Mouse (Mus musculus): ENCODE measurements around the gene Pdk3. TPM values are rescaled to one million over a fixed set of nuclear protein-coding genes. Genes with fewer than 3 reads are reported as not detected.

Pdk3 gene
- 58.6 and 68.9 TPM in 2 replicates for polyA plus RNA-seq (2016; fragmentation: Nextera tagmentation; extraction: Ambion mirVana)

DNA sequence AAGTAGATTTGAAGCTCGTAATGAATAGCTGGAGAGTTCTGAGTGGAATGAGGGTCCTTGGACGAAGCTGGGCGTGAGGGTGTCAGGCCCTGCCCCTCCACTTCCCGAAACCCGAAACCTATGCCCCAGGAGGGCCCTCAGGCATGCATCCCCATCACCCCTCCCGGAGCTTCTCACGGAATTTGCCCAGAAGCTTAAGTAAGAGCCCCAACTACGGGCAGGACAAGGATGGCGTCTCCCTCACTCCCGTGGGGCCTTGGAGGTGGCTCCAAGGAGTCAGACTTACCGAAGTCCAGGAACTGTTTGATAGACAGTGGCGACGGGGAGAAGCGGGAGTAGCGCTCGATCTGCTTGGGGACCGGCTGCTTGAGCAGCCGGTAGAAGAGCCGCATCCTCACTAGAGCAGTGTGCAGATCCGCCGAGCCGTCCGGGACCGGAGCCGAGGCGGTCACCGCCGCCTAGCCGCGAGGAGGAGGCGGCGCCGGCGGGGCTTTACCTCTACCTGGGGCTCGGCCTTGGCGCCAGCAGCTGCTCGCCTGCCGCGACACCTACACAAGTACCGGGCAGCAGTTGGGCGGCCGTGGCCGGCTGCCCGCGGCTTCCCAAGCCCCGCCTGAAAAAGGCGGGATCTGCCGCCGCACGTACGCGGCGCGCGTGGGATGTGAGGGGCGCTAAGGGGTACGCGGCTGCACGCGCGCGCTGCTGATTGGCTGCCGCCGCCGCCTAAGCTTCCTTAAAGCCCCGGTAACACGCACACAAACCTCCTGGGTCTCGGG is at the start of gene Pdk3:
Gene Pdk3 (minus strand): TSS at position 641 of the 776 bp plus-strand sequence.
- H3K9me3 ChIP-seq (replicated peaks), result peaks cover 7% of the 10 kb centered on the region; the same call in 1 of the 2 replicates
- 23% methylated on average over 68 of the region's 68 CpGs for WGBS
- peaks cover 9% of the 10 kb centered on the region; the same call in 1 of the 2 replicates for H3K27me3 ChIP-seq (ENCODE audit: low read depth, poor library complexity, severe bottlenecking)
- peak within 1 kb of the TSS; percentile 65 for H3K4me3 ChIP-seq
- peak within 1 kb of the TSS; percentile 89 for H3K27ac ChIP-seq (replicated peaks)
- no peaks in the 10 kb centered on the region for H3K36me3 ChIP-seq
- peak; percentile 76 for DNase-seq (ENCODE audit: low spot score)
- peaks cover 8% of the 10 kb centered on the region for H3K4me1 ChIP-seq

DNA sequence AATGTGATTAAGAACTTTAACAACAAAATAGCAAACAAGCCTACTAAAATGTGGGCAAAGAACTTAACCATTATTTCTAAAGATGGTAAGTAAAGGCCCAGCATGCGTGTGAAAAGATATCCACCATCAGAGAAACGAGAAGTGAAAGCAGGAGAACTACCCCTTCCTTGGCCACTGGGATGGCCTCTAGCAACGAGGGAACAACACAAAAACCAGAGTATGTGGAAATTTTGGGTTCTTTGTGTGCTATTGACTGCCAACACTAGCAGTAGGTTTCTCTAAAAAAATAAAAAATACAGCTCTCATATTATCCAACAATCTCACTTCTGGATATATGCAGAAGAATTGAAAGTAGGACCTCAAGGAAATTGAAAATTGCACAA is 45.6 kb upstream of the Pdk3 start:
- 78% methylated on average over 3 of the region's 3 CpGs for WGBS
- Histone ChIP-seq H3K4me1 (no peaks in the 10 kb centered on the region), H3K27me3 (ENCODE audit: low read depth, poor library complexity, severe bottlenecking) (peaks cover 27% of the 10 kb centered on the region), H3K9me3 (replicated peaks) (no peaks in the 10 kb centered on the region), H3K4me3 (no peak overlapping the region), H3K27ac (replicated peaks) (no peak overlapping the region), H3K36me3 (no peaks in the 10 kb centered on the region)
- no peak for DNase-seq (ENCODE audit: low spot score)

DNA sequence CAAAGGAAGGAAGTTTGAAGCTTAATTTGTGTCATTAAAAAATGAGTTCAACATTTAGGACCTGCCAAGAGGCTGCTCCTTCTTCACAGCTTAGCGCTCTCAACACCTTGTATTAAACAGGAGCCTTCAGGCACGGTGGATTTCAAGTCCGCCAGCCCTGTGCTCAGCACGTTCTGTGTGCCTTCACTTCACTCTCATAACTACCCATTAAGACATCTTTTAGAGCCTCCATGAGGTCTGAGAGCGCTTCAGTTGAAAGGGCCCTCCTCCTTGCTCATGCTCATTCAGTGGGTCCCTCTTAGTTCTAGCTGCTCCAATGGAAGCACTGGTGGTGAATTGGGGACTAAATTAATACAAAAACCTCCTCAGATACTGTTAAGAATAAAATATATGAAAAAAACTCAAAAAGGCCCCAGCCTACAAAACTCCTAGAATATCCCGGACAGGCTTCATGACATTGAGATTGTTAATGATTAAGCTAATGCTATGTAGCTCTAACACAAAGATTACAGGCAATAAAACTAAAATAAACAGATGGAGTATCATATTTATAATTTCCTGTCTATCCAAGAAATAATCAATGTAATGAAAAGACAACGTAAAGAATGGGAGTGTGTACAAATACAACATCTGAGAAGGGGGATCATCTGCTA is 45.1 kb upstream of the Pdk3 start:
- H3K4me3 ChIP-seq, result no peak overlapping the region
- H3K4me1 ChIP-seq, result no peaks in the 10 kb centered on the region
- H3K9me3 ChIP-seq (replicated peaks), result no peaks in the 10 kb centered on the region
- no peak for DNase-seq (ENCODE audit: low spot score)
- no peaks in the 10 kb centered on the region for H3K36me3 ChIP-seq
- WGBS, result 85% methylated on average over 7 of the region's 7 CpGs
- H3K27me3 ChIP-seq (ENCODE audit: low read depth, poor library complexity, severe bottlenecking), result peaks cover 32% of the 10 kb centered on the region
- no peak overlapping the region for H3K27ac ChIP-seq (replicated peaks)

DNA sequence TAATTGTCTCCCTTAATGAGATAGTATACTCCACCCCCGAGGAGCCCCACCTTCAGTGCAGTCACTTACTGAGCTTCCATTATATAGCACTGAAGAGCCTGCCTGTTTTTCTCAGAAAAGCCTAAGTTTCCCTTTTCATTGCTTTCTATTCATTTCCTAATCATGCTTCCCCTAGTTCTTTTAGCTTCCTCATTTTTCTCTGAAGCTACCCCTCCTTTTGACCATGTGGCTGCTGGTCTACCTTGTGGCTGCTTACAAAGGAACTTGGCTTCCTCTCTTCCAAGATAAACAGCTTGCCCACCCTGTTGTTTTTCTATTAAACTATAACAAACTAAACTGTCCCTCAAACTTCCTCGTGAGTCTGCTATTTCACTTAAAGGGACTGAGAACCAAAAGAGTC is 31.4 kb upstream of the Pdk3 start:
- peaks cover 35% of the 10 kb centered on the region for H3K27me3 ChIP-seq (ENCODE audit: low read depth, poor library complexity, severe bottlenecking)
- no peaks in the 10 kb centered on the region for H3K9me3 ChIP-seq (replicated peaks)
- no peak overlapping the region for H3K4me3 ChIP-seq
- no peaks in the 10 kb centered on the region for H3K4me1 ChIP-seq
- DNase-seq (ENCODE audit: low spot score), result no peak
- H3K27ac ChIP-seq (replicated peaks), result no peak overlapping the region
- 47% methylated on average over 2 of the region's 2 CpGs for WGBS
- no peaks in the 10 kb centered on the region for H3K36me3 ChIP-seq

DNA sequence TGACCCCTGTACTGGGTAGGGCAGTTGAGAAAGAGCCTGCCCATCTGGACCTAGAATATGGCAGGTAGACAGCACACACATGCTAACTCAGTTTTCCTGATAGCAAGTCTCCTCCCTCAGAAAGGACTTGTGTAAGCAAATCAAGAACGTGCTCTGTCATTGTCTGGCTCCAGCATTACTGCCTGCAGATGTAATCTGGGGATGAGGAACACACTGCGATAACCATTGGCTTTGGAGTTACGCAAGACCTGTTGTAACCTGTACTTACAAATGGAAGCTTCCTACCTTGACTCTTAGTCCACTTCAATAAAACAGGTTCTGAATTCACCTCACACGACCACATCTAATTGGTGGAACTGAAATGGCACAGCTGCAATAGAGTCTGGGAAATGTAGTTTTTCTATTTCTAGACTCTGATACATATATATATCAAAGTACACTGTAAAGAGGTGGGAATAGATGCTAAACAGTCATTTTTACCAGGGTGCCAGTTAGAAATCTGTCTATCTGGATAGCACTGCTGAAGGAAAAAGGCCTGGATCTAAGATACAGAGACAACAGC is 30.6 kb upstream of the Pdk3 start:
- 82% methylated on average over 4 of the region's 4 CpGs for WGBS
- H3K4me1 ChIP-seq, result no peaks in the 10 kb centered on the region
- H3K27me3 ChIP-seq (ENCODE audit: low read depth, poor library complexity, severe bottlenecking), result peaks cover 35% of the 10 kb centered on the region
- DNase-seq (ENCODE audit: low spot score), result no peak
- H3K4me3 ChIP-seq, result no peak overlapping the region
- no peaks in the 10 kb centered on the region for H3K9me3 ChIP-seq (replicated peaks)
- no peak overlapping the region for H3K27ac ChIP-seq (replicated peaks)
- no peaks in the 10 kb centered on the region for H3K36me3 ChIP-seq

DNA sequence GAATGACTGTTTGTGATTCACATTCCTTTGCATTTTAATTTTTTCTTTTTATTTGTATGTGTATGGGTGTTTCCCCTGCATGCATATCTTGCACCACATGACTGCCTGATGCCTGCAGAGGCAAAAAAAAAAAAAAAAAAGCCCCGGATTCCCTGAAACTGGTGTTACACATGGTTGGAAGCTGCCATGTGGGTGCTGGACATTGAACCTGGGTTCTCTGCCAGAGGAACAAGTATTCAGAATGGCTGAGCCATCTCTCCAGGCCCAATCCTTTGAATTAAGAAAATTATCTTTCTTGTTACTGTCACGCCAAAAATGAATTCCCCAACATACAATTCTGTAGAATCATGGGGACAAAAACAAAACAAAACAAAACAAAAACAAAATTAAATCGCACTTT is 25.8 kb upstream of the Pdk3 start:
- no peak overlapping the region for H3K27ac ChIP-seq (replicated peaks)
- DNase-seq (ENCODE audit: low spot score), result no peak
- no peak overlapping the region for H3K4me3 ChIP-seq
- H3K4me1 ChIP-seq, result no peaks in the 10 kb centered on the region
- WGBS, result 76% methylated on average over 3 of the region's 3 CpGs
- no peaks in the 10 kb centered on the region for H3K9me3 ChIP-seq (replicated peaks)
- peaks cover 47% of the 10 kb centered on the region for H3K27me3 ChIP-seq (ENCODE audit: low read depth, poor library complexity, severe bottlenecking)
- H3K36me3 ChIP-seq, result no peaks in the 10 kb centered on the region

DNA sequence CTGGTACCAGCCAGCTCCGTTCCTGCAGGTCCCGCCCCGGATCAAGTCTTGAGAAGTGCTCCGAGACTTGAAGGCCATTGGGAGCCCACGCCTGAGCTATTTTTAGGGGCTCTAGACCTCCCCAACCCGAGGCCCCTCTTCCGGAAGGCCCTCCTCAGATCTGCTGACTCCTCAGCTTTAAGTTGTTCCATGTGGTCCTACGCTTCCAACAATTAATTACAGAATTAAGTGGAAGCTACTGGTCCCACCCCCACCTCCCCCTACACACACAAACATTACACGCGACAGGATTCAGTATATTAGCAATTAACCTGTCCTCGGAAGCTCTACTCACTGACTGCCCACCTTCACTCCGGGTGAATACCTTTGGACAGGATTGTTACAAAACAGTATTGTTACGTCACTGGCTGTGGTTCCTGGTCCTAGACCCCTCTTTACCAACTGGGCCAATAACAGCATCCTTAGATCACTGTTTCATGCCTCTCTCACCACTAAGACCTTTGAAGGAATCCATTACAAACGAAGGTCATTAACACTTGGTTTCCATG is 410 bp upstream of the Pdk3 start:
- Histone ChIP-seq H3K4me3 (peak overlapping the region; percentile 65), H3K4me1 (peaks cover 8% of the 10 kb centered on the region), H3K27ac (replicated peaks) (peak overlapping the region; percentile 89), H3K36me3 (no peaks in the 10 kb centered on the region), H3K9me3 (replicated peaks) (peaks cover 7% of the 10 kb centered on the region; the same call in 1 of the 2 replicates), H3K27me3 (ENCODE audit: low read depth, poor library complexity, severe bottlenecking) (peaks cover 9% of the 10 kb centered on the region; the same call in 1 of the 2 replicates)
- no peak for DNase-seq (ENCODE audit: low spot score)
- 31% methylated on average over 14 of the region's 14 CpGs for WGBS

DNA sequence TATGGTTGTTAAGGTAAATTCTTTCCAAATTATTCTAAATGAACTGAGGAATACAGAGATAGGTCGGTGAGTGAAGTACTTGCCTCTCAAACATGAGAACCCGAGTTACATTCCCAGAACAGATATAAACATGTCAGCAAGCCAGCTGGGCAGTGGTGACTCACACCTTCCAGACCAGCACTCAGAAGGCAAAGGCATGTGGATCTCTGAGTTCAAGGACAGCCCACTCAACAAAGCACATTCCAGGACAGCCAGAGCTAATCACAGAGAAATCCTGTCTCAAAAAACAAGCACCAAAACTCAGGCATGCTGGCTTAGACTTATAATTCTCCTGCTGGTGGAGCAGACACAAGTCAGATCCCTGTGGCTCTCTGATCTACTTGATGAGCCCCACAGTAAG is 6.2 kb downstream of the Pdk3 start:
- H3K27me3 ChIP-seq (ENCODE audit: low read depth, poor library complexity, severe bottlenecking), result peaks cover 14% of the 10 kb centered on the region; the same call in 1 of the 2 replicates
- no peak overlapping the region for H3K27ac ChIP-seq (replicated peaks)
- WGBS, result 88% methylated on average over 2 of the region's 2 CpGs
- no peak for DNase-seq (ENCODE audit: low spot score)
- no peaks in the 10 kb centered on the region for H3K36me3 ChIP-seq
- no peaks in the 10 kb centered on the region for H3K9me3 ChIP-seq (replicated peaks)
- H3K4me3 ChIP-seq, result no peak overlapping the region
- H3K4me1 ChIP-seq, result peaks cover 3% of the 10 kb centered on the region

DNA sequence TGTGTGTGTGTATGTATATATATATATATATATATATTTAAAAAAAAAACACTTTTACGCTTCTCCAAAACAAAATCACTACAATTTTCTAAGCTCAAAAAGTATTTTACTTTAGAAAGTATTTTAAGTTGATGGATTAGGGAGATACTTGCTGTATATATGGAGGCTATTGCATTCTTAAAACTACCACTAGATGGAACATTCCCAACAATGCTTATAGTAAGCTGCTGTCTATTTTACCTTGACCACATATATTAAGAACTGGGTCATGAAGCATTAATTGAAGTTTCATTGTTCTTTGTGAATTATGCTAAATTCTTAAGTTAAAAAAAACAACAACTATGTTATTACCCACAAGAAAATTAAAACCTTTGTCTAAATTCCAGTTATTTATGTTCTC is 24.0 kb downstream of the Pdk3 start:
- Histone ChIP-seq H3K27ac (replicated peaks) (no peak overlapping the region), H3K36me3 (0 out of 2 replicates have a peak, but pooled peaks cover 8% of the 10 kb centered on the region), H3K27me3 (ENCODE audit: low read depth, poor library complexity, severe bottlenecking) (0 out of 2 replicates have a peak, but pooled peaks cover 4% of the 10 kb centered on the region), H3K4me3 (no peak overlapping the region), H3K4me1 (no peaks in the 10 kb centered on the region), H3K9me3 (replicated peaks) (no peaks in the 10 kb centered on the region)
- 76% methylated on average over 1 of the region's 1 CpGs for WGBS
- DNase-seq (ENCODE audit: low spot score), result no peak

DNA sequence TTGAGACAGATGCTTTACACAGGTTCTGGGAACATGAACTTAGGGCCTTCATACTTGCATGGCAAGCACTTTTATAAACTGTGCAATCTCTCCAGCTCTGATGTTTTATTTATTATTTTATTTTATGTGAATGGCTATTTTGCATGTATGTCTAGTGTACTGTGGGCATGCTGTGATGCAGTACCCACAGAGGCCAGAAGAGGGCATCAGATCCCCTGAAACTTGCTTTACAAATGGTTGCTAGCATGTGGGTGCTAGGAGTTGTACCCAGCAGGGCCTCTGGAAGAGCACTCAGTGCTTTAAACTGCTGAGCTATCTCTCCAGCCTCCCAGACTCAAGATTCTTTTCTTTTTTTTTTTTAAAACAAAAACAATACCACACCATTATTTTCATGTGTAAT is 38.8 kb downstream of the Pdk3 start:
- H3K4me3 ChIP-seq, result no peak overlapping the region
- H3K9me3 ChIP-seq (replicated peaks), result no peaks in the 10 kb centered on the region
- no peaks in the 10 kb centered on the region for H3K36me3 ChIP-seq
- DNase-seq (ENCODE audit: low spot score), result peak; percentile 25
- no peak overlapping the region for H3K27ac ChIP-seq (replicated peaks)
- no peaks in the 10 kb centered on the region for H3K27me3 ChIP-seq (ENCODE audit: low read depth, poor library complexity, severe bottlenecking)
- H3K4me1 ChIP-seq, result no peaks in the 10 kb centered on the region

DNA sequence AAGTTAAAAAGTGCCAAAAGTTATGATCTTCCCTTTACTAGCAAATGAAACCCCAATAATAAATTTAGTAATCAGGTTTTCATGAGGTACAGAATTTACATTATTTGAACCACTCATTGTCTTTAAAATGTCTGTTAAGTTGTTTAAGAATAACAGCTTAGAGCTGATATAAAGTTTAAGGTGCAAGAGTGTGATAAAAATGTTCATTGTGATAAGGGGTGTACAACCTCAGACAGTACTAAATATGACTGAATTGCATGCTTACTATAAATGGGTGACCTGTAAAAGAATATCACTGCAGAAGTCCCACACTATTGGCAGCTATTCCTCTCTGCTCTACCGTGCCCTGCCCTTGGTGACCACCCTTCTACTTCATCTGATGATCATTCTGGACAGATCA is 42.4 kb downstream of the Pdk3 start:
- WGBS, result 81% methylated on average over 1 of the region's 1 CpGs
- no peak overlapping the region for H3K27ac ChIP-seq (replicated peaks)
- no peaks in the 10 kb centered on the region for H3K9me3 ChIP-seq (replicated peaks)
- no peaks in the 10 kb centered on the region for H3K4me1 ChIP-seq
- H3K4me3 ChIP-seq, result no peak overlapping the region
- 0 out of 2 replicates have a peak, but pooled peaks cover 7% of the 10 kb centered on the region for H3K27me3 ChIP-seq (ENCODE audit: low read depth, poor library complexity, severe bottlenecking)
- DNase-seq (ENCODE audit: low spot score), result no peak
- H3K36me3 ChIP-seq, result no peaks in the 10 kb centered on the region

DNA sequence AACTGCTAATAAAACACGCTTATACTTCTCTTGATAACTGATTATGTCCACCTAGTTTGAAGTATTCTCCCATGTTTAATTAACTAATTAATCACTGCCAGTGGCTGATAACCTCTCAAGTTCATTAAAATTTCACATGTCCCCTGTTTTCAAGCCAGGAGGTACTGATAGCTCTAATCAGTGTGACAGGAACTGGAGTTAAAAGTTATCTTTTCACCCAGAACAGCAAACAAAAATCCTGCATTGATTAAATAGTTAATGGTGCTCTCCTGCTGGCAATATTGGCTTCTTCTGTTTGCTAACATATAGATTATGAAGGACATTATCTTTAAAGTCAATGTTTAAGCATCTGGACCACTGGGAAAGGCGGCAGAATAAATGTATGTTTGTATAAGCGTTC is 71.2 kb downstream of the Pdk3 start:
- WGBS, result 89% methylated on average over 3 of the region's 3 CpGs

More for the DNA sequence above, 71.2 kb downstream of the Pdk3 start:
- peaks cover 22% of the 10 kb centered on the region for H3K27me3 ChIP-seq (ENCODE audit: low read depth, poor library complexity, severe bottlenecking)
- H3K36me3 ChIP-seq, result no peaks in the 10 kb centered on the region
- H3K4me3 ChIP-seq, result no peak overlapping the region
- DNase-seq (ENCODE audit: low spot score), result no peak
- no peak overlapping the region for H3K27ac ChIP-seq (replicated peaks)
- no peaks in the 10 kb centered on the region for H3K9me3 ChIP-seq (replicated peaks)
- no peaks in the 10 kb centered on the region for H3K4me1 ChIP-seq

Data from midbrain, embryonic 10.5 days (tissue).